Mouse (Mus musculus) liver, embryonic 14.5 days (tissue): ENCODE data around the gene Dcaf4.

ENCODE experiments used
- CTCF ChIP-seq: IDR thresholded peaks from 2 replicates; pipeline ENCODE4 v1.5.1; 2016; ENCODE audit warnings: antibody characterized with exemption, low read depth, control low read depth
- EP300 ChIP-seq: IDR thresholded peaks from 2 replicates; pipeline ENCODE4 v1.6.1; 2016; ENCODE audit warnings: antibody characterized with exemption, low read depth

DNA sequence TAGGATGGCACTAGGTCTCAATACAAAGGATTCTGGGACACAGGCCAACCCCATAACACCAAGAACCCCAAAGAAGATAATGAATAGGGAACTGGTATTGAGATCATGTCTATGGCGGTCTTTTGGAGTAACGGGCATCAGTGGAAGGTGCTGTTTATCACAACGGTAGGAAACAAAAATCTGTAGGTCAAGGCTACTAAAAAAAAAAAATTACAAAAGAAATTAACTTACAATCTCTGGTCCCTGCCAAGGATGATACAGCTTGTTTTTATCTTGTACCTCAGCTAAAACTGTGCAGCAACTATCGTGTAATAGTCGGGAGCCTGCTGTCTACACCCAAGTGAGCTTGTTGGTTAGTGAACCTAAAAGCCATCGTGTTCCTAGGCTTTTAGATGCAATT is 23.5 kb upstream of the Dcaf4 start:
- TF ChIP-seq CTCF (no peak), EP300 (no peak)
